Mouse (Mus musculus) neural tube, embryonic 13.5 days (tissue): Measurements from ENCODE around the gene Esrrb. TPM values are rescaled to one million over a fixed set of nuclear protein-coding genes. Genes with fewer than 3 reads are reported as not detected.

ENCODE experiments used
- ATAC-seq: fragments of 200-750 bp; cut with Nextera tagmentation; 2 replicates; pipeline ENCODE4 v1.8.0; 2017; ENCODE audit warnings: low read depth, mild to moderate bottlenecking, moderate TSS enrichment, moderate library complexity
- H3K27ac ChIP-seq: fragments of 300-500 bp; sonication (generic); replicated peaks from 2 replicates; pipeline ENCODE4 v1.5.1; 2015; ENCODE audit warnings: moderate library complexity, mild to moderate bottlenecking, inconsistent platforms
- H3K27me3 ChIP-seq: fragments of 300-500 bp; sonication (generic); 2 replicates; pipeline ENCODE4 v1.6.1; 2015; ENCODE audit warnings: mild to moderate bottlenecking, inconsistent platforms
- H3K36me3 ChIP-seq: fragments of 300-500 bp; sonication (generic); 2 replicates; pipeline ENCODE4 v1.6.1; 2015; ENCODE audit warnings: mild to moderate bottlenecking, inconsistent platforms
- H3K4me1 ChIP-seq: fragments of 300-500 bp; sonication (generic); replicated peaks from 2 replicates; pipeline ENCODE4 v1.6.1; 2015; ENCODE audit warnings: inconsistent platforms
- H3K4me2 ChIP-seq: fragments of 300-500 bp; sonication (generic); 2 replicates; pipeline ENCODE4 v1.6.1; 2015; ENCODE audit warnings: inconsistent platforms, mild to moderate bottlenecking, moderate library complexity
- H3K4me3 ChIP-seq: fragments of 300-500 bp; sonication (generic); 2 replicates; pipeline ENCODE4 v1.5.1; 2015; ENCODE audit warnings: mild to moderate bottlenecking, inconsistent platforms
- H3K9ac ChIP-seq: fragments of 300-500 bp; sonication (generic); 2 replicates; pipeline ENCODE4 v1.6.1; 2015; ENCODE audit warnings: moderate library complexity, mild to moderate bottlenecking, inconsistent platforms
- H3K9me3 ChIP-seq: fragments of 300-500 bp; sonication (generic); 2 replicates; pipeline ENCODE4 v1.6.1; 2016; ENCODE audit warnings: inconsistent platforms
- WGBS: fragments of 180-500 bp; shearing (Covaris S2); methylation state at CpG from one replicate; pipeline ENCODE4 v1.1.7; 2015; 5-methylcytosine and 5-hydroxymethylcytosine counted together
- polyA plus RNA-seq: library from polyadenylated mRNA; unstranded; fragments of >200 nt; fragmentation: Nextera tagmentation; extraction: Ambion mirVana; gene quantifications from 2 replicates; pipeline ENCODE4 v1.2.1, GENCODE M21; 2015

Gene Esrrb
- polyA plus RNA-seq: 2.7 and 3.0 TPM in 2 replicates

DNA sequence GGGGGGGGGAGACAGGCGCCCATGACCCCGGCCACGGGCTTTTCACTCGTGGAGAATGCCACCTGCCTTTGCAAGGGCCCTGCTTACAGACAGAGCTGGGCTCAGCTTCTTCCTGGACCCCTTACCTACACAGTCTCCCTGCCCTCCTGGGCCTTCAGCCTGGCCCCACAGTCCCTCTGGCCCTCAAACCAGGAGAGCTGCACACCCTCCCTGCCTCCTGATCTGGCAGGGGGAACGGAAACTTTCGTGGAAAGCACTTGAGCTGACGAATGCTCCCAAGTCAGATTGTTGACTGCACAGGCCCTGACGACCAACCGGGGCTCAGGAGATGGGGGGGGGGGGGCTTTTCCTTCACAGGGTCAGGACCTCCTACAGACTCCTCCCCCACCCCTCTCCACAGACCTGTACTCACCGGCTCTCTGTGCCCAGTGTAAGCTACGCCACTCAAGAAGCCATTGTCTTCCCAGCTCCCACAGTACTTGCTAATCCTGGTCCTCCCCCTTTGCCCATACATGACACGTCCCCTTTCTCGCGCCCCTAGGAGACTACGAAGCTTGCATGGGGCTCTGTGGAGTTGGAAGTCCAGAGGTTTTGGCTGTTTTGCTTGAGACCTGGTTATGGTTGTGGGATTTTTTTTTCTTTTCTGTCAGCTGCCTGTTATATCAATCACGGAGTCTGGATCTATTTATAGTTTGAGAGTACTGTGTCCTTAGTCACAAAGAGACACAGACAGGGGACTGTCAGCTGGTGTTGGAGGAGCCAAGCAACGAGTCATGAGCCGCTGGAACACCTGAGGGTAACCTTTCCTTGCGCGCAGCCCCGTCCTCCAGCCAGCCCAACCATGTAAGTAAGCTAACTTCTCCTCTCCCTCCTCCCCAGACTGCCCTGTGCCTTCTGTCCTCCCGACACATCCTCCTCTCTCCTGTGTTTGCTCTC is at the start of gene Esrrb:
Gene Esrrb (plus strand): TSS at position 422 of the 936 bp plus-strand sequence.
- H3K27me3 ChIP-seq: peaks cover 46% of the 10 kb centered on the region
- H3K4me3 ChIP-seq: no peak within 1 kb of the TSS
- no peak for ATAC-seq
- WGBS: 44% methylated on average over 22 of the region's 22 CpGs
- no peak within 1 kb of the TSS for H3K27ac ChIP-seq
- H3K4me1 ChIP-seq: peaks cover 48% of the 10 kb centered on the region
- H3K4me2 ChIP-seq: no peak within 1 kb of the TSS
- no peaks in the 10 kb centered on the region for H3K36me3 ChIP-seq
- no peak within 1 kb of the TSS for H3K9ac ChIP-seq
- no peaks in the 10 kb centered on the region for H3K9me3 ChIP-seq

DNA sequence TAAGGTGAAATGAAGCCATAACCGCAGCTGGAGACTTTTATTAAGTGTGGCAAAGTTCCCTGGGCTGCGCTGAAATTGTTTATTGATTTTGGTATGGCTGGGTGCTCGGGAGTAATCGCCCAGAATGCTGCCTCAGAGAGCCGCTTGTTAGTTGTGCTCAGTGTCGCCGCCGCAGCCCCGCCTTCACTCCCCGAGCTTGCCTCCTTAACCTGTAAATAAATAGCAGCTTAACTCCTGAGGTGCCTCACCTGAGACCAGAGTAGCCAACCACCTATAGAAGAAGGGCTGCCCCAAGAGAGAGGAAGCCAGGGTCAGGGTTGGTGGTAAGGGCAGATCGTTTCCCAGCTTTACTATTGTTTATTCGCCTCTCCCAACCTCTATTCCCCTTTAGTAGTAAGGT is 40.3 kb upstream of the Esrrb start:
- no peaks in the 10 kb centered on the region for H3K36me3 ChIP-seq
- H3K9ac ChIP-seq: no peak overlapping the region
- no peak overlapping the region for H3K27ac ChIP-seq
- no peak for ATAC-seq
- peaks cover 10% of the 10 kb centered on the region for H3K4me1 ChIP-seq
- H3K9me3 ChIP-seq: no peaks in the 10 kb centered on the region
- 13% methylated on average over 12 of the region's 12 CpGs for WGBS
- peaks cover 55% of the 10 kb centered on the region for H3K27me3 ChIP-seq
- H3K4me3 ChIP-seq: no peak overlapping the region
- 0 out of 2 replicates have a peak overlapping the region, but pooled peaks have one; percentile 9 for H3K4me2 ChIP-seq

DNA sequence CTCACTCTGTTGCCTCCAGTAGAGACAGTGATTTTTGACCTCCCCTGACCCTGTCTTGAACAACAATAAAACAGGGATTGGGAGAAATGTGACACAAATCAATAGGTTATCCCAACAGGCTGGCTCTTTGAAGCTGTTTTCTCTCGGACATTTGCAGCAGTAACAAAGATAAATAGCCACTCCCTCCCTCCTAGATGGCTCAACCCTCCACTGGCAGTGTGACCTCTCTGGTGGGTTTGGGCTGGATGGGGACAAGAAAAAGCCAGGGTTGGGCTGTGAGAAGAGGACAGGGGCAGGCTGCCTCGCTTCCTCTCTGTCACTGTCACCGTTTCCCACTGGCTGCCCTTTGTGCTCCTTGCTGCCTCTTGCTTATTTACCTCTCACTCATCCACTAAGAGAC is 36.6 kb upstream of the Esrrb start:
- WGBS: 26% methylated on average over 3 of the region's 3 CpGs
- ATAC-seq: no peak
- H3K4me3 ChIP-seq: no peak overlapping the region

DNA sequence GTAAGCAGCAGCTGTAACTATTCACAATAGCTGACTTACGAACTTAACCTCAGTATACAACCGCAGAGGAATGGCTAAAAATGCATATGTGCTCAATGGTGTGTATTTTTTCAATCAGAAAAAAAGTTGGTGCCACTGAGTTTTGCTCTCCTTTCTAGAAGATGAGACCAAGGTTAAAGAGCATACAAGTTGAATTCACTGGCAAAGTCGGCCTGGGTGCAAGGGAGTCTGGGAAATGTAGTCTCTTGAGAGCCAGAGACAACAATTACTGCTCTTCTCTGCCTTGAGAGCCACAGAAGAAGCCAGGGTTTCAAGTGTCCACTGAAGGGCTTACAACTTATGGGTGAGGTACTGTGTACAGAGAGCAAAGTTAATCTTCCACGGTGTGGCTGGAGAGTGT is 31.1 kb upstream of the Esrrb start:
- H3K4me2 ChIP-seq: no peak overlapping the region
- H3K9ac ChIP-seq: no peak overlapping the region
- H3K27ac ChIP-seq: no peak overlapping the region
- peaks cover 47% of the 10 kb centered on the region for H3K27me3 ChIP-seq
- H3K4me1 ChIP-seq: peaks cover 13% of the 10 kb centered on the region
- H3K36me3 ChIP-seq: no peaks in the 10 kb centered on the region
- no peak for ATAC-seq
- 62% methylated on average over 4 of the region's 4 CpGs for WGBS
- no peaks in the 10 kb centered on the region for H3K9me3 ChIP-seq
- no peak overlapping the region for H3K4me3 ChIP-seq

More for the DNA sequence above, 36.6 kb upstream of the Esrrb start:
- Histone ChIP-seq H3K4me1 (peaks cover 10% of the 10 kb centered on the region), H3K4me2 (no peak overlapping the region), H3K27me3 (peaks cover 70% of the 10 kb centered on the region), H3K9ac (no peak overlapping the region), H3K36me3 (no peaks in the 10 kb centered on the region), H3K9me3 (no peaks in the 10 kb centered on the region), H3K27ac (no peak overlapping the region)

DNA sequence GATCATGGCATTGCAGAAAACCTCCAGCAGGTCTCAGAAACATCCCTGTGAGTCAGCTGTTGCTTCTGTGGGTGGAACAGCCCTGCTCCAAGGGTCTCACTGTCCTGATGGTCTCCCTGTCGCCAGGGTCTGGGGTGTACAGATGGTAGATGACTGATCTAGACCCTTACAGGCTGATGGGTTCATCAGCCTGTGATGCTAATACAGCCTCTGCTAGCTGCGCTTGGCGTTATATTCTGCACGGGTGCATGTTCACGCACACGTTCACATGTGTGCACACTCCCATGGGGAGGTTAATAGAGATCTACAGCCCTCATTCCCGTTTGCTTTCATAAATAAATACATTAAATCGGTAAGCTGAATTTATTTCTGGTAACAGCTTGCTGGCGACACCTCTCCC is 30.2 kb upstream of the Esrrb start:
- 40% methylated on average over 9 of the region's 9 CpGs for WGBS
- H3K4me3 ChIP-seq: no peak overlapping the region
- H3K4me1 ChIP-seq: peaks cover 13% of the 10 kb centered on the region
- peaks cover 46% of the 10 kb centered on the region for H3K27me3 ChIP-seq
- no peak overlapping the region for H3K9ac ChIP-seq
- no peaks in the 10 kb centered on the region for H3K36me3 ChIP-seq
- peak overlapping the region; percentile 30 for H3K4me2 ChIP-seq
- ATAC-seq: 0 out of 2 replicates have a peak, but pooled peaks have one; percentile 32
- H3K9me3 ChIP-seq: no peaks in the 10 kb centered on the region
- 0 out of 2 replicates have a peak overlapping the region, but pooled peaks have one; percentile 29 for H3K27ac ChIP-seq

DNA sequence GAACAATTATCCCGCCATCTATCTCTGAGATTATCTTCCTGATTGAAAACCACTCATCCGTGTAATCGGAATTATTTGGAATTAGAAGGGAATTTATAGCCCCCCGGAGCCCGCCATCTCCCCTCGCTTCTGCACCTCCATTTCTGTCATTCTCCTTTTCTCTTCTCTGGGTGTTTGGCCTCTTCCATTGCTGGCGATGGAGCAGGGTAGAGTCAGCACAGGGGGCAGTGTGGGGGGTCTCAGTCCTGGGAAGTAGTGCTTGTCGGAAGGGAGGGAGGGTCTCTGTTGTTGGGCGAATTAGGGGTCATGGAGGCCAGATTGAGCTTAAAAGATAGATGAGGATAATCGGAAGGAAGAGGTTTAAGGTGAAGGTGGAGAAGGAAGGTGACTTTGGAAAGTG is 29.7 kb upstream of the Esrrb start:
- no peaks in the 10 kb centered on the region for H3K36me3 ChIP-seq
- WGBS: 37% methylated on average over 10 of the region's 10 CpGs
- H3K4me3 ChIP-seq: no peak overlapping the region
- peaks cover 41% of the 10 kb centered on the region for H3K27me3 ChIP-seq
- peak overlapping the region; percentile 30 for H3K4me2 ChIP-seq
- ATAC-seq: 0 out of 2 replicates have a peak, but pooled peaks have one; percentile 52
- H3K9me3 ChIP-seq: no peaks in the 10 kb centered on the region
- no peak overlapping the region for H3K27ac ChIP-seq
- no peak overlapping the region for H3K9ac ChIP-seq
- peaks cover 13% of the 10 kb centered on the region for H3K4me1 ChIP-seq

DNA sequence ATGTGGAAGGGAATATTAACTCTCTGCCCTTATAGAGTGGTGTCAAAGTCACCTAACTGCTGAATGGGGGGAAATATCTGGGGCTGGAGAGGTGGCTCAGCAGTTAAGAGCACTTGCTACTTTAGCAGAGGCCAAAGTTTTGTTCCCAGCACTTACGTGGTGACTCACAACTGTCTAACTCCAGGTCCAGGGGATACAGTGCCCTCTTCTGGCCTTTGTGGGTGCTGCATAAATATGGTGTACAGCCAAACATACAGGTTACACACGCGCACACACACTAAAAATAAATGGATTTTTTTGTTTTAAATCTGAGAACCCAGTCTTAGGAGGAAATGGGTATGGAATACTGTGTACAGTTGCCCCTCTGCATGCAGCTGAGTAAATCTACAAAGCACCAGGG is 24.7 kb upstream of the Esrrb start:
- H3K4me2 ChIP-seq: no peak overlapping the region
- 88% methylated on average over 3 of the region's 3 CpGs for WGBS
- no peak overlapping the region for H3K27ac ChIP-seq
- H3K27me3 ChIP-seq: peaks cover 11% of the 10 kb centered on the region; the same call in 1 of the 2 replicates
- no peak for ATAC-seq
- H3K9ac ChIP-seq: no peak overlapping the region
- H3K4me1 ChIP-seq: peaks cover 13% of the 10 kb centered on the region
- no peaks in the 10 kb centered on the region for H3K36me3 ChIP-seq
- H3K9me3 ChIP-seq: no peaks in the 10 kb centered on the region
- H3K4me3 ChIP-seq: no peak overlapping the region

DNA sequence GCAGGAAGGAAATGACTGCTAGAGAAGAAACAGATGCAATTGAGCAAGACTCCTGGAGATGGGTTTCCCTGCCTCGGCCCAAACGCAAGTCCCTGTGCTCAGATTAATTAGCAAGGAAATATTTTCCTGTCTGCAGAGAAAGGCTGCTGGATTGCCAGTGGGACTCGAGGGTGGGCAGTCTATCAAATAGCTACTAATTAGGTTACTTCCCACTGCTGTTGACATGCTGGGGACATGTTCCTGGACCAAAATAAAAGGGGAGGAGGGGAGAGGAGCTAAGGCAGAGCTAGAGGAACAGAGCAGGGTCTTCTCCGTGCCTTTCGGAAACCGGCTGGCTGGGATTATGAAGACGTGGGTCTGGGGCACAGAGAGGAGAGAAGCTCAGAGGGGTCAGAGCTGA is 24.0 kb upstream of the Esrrb start:
- no peak for ATAC-seq
- H3K36me3 ChIP-seq: no peaks in the 10 kb centered on the region
- WGBS: 51% methylated on average over 7 of the region's 7 CpGs
- no peak overlapping the region for H3K4me3 ChIP-seq
- H3K4me1 ChIP-seq: peaks cover 8% of the 10 kb centered on the region
- H3K9ac ChIP-seq: no peak overlapping the region
- H3K27ac ChIP-seq: no peak overlapping the region
- H3K9me3 ChIP-seq: no peaks in the 10 kb centered on the region
- H3K4me2 ChIP-seq: no peak overlapping the region
- H3K27me3 ChIP-seq: peaks cover 11% of the 10 kb centered on the region; the same call in 1 of the 2 replicates

DNA sequence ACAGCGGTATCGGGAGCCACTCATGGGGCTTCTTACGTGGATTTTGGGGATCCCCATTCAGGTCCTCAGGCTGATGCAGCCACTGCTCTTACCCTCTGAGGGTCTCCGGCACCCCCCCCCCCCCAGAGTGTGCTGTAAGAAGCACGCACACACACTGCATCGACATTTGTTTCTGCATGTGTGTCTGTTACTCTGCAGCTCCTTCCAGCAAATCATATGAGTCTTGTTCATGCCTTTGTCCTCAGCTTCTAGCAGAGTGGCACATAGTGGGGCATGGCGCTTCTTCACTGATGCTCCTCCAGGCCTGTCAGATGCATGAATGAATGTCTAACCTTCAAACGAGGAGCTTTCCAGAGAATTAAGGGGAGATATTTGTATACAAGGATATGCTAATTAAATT is 11.4 kb upstream of the Esrrb start:
- no peak for ATAC-seq
- Histone ChIP-seq H3K4me3 (no peak overlapping the region), H3K4me2 (no peak overlapping the region), H3K27ac (no peak overlapping the region), H3K27me3 (peaks cover 17% of the 10 kb centered on the region; the same call in 1 of the 2 replicates), H3K36me3 (no peaks in the 10 kb centered on the region), H3K9ac (no peak overlapping the region), H3K4me1 (peaks cover 15% of the 10 kb centered on the region), H3K9me3 (no peaks in the 10 kb centered on the region)
- 67% methylated on average over 8 of the region's 8 CpGs for WGBS

DNA sequence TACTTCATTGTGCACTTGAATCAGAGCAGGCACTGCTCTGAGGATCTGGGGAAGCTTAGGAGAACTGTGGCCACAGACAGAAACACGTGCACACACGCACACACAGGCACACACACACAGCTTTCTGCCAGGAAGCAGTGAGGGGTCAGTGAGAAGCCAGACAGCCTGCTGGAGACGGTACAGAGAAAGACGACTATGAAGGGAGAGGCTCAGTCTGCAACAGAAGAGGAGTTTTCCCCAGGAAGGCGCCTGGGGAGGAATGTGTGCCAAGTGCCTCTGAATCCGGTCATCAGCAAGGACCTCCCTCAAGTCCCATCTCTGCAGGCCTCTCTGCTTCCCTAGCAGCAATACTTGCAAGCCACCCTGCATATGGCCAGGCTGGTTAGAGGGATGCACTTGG is 1.5 kb upstream of the Esrrb start:
- 52% methylated on average over 6 of the region's 6 CpGs for WGBS
- no peak overlapping the region for H3K4me2 ChIP-seq
- H3K4me3 ChIP-seq: no peak overlapping the region
- no peak overlapping the region for H3K9ac ChIP-seq
- H3K4me1 ChIP-seq: peaks cover 34% of the 10 kb centered on the region
- ATAC-seq: no peak
- no peaks in the 10 kb centered on the region for H3K9me3 ChIP-seq
- H3K36me3 ChIP-seq: no peaks in the 10 kb centered on the region
- H3K27ac ChIP-seq: no peak overlapping the region
- H3K27me3 ChIP-seq: peaks cover 41% of the 10 kb centered on the region

DNA sequence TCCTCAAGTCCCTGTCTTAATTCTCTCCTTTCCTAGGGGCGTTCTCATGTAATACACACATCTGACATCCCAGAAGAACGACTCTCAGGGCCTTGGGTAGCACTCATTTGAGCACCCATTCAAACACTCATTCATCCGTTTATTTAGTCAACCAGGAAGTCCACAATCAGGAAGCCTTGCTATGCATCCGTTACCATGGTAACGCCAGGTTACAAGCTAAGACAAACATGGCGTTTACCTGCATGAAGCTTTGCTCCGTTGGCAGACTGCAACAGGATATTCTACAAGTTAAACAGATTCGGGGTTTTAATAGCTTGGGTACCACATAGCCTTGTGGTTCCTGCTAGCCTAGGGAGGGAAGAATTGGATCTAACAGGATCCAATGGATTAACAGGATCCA is 1.0 kb upstream of the Esrrb start:
- ATAC-seq: no peak
- H3K4me1 ChIP-seq: peaks cover 39% of the 10 kb centered on the region
- WGBS: 83% methylated on average over 8 of the region's 8 CpGs
- peaks cover 41% of the 10 kb centered on the region for H3K27me3 ChIP-seq
- H3K4me3 ChIP-seq: no peak overlapping the region
- H3K9ac ChIP-seq: no peak overlapping the region
- H3K9me3 ChIP-seq: no peaks in the 10 kb centered on the region
- H3K4me2 ChIP-seq: no peak overlapping the region
- no peak overlapping the region for H3K27ac ChIP-seq
- no peaks in the 10 kb centered on the region for H3K36me3 ChIP-seq

DNA sequence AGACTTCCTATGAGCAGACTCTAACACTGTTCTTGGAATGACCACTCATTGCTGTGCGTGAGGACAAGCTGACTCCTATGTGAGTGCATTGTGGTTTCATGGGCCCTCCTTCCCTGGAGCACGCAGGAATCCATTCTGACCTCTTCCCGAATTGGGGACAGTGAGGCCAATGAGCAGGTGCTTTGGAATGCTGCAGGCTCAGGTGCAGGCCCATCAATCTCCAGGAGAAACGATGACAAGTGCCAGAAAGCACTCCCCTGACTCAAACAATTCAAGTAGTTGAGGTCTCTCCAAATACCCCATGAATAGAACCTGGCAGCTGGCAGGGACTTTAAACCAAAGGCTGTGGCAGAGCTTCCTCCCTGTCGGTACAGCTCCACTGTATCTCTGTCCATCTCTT is 3.4 kb downstream of the Esrrb start:
- 9% methylated on average over 5 of the region's 5 CpGs for WGBS
- H3K9me3 ChIP-seq: no peaks in the 10 kb centered on the region
- H3K9ac ChIP-seq: no peak overlapping the region
- peaks cover 57% of the 10 kb centered on the region for H3K4me1 ChIP-seq
- peaks cover 51% of the 10 kb centered on the region for H3K27me3 ChIP-seq
- ATAC-seq: no peak
- no peak overlapping the region for H3K4me2 ChIP-seq
- H3K36me3 ChIP-seq: no peaks in the 10 kb centered on the region
- H3K27ac ChIP-seq: no peak overlapping the region; the same call in 1 of the 2 replicates
- no peak overlapping the region for H3K4me3 ChIP-seq
